Mouse (Mus musculus): ENCODE results near the gene Serpinf1. TPM values are rescaled to one million over a fixed set of nuclear protein-coding genes. Genes with fewer than 3 reads are reported as not detected.

Serpinf1 gene
- total RNA-seq (2021): 10 to 100 TPM; 21.4 to 31.3 TPM
- polyA plus RNA-seq (2012; rRNA removed): 43.7 and 74.1 TPM in 2 replicates
- long read RNA-seq, transcript Serpinf1-201 (8 exons, 1,832 nt): major isoform, 14 of 16 reads
- long read RNA-seq, partial matches to known transcripts: 0 of 16 reads
- long read RNA-seq, other reads (novel, unspliced or antisense): 2 of 16 reads

- DNase-seq: no peak
These were observed at the start of gene Serpinf1 for GRCm38 (mm10) chr11:75422013-75422792. TSS of gene Serpinf1 (minus strand) at chr11:75422701.

- no peak for DNase-seq
These were observed 48.2 kb upstream of the Serpinf1 start for GRCm38 (mm10) chr11:75470675-75471074.

- DNase-seq: no peak
These were observed 46.8 kb upstream of the Serpinf1 start for GRCm38 (mm10) chr11:75469261-75469660.

GRCm38 (mm10) chr11:75468410-75468809, 45.9 kb upstream of the Serpinf1 start:
- DNase-seq: no peak

GRCm38 (mm10) chr11:75467512-75468215, 45.2 kb upstream of the Serpinf1 start:
- DNase-seq: peak; percentile 88

- DNase-seq: no peak
These were observed 44.4 kb upstream of the Serpinf1 start for GRCm38 (mm10) chr11:75466731-75467505.

- DNase-seq: no peak
These were observed 42.5 kb upstream of the Serpinf1 start for GRCm38 (mm10) chr11:75465051-75465450.

GRCm38 (mm10) chr11:75464417-75464816, 41.9 kb upstream of the Serpinf1 start:
- no peak for DNase-seq

GRCm38 (mm10) chr11:75463624-75464023, 41.1 kb upstream of the Serpinf1 start:
- DNase-seq: no peak

- peak; percentile 99 for DNase-seq
These were observed 40.4 kb upstream of the Serpinf1 start for GRCm38 (mm10) chr11:75462865-75463336.

GRCm38 (mm10) chr11:75462253-75462783, 39.8 kb upstream of the Serpinf1 start:
- DNase-seq: peak; percentile 96

- DNase-seq: no peak
These were observed 39.3 kb upstream of the Serpinf1 start for GRCm38 (mm10) chr11:75461743-75462252.

- peak; percentile 100 for DNase-seq
These were observed 38.6 kb upstream of the Serpinf1 start, which contains the start of gene Tlcd2 for GRCm38 (mm10) chr11:75460844-75461742. TSS of gene Tlcd2 (plus strand) at chr11:75461715.

- DNase-seq: peak; percentile 94
These were observed 37.8 kb upstream of the Serpinf1 start for GRCm38 (mm10) chr11:75460103-75460843.

GRCm38 (mm10) chr11:75459751-75460102, 37.2 kb upstream of the Serpinf1 start:
- DNase-seq: no peak

- peak; percentile 81 for DNase-seq
These were observed 36.7 kb upstream of the Serpinf1 start for GRCm38 (mm10) chr11:75459141-75459711.

GRCm38 (mm10) chr11:75458628-75459041, 36.1 kb upstream of the Serpinf1 start:
- DNase-seq: peak; percentile 53

GRCm38 (mm10) chr11:75458169-75458568, 35.7 kb upstream of the Serpinf1 start:
- peak; percentile 53 for DNase-seq

GRCm38 (mm10) chr11:75456440-75456871, 34.0 kb upstream of the Serpinf1 start:
- DNase-seq: no peak

Data from adrenal gland, adult 2 months (tissue).